Mouse (Mus musculus): ENCODE measurements around the gene Cdc20b. TPM values are rescaled to one million over a fixed set of nuclear protein-coding genes. Genes with fewer than 3 reads are reported as not detected.

The Cdc20b gene
- polyA plus RNA-seq, 1 experiment: not detected

GRCm38 (mm10) chr13:113087226-113088017 is 52.5 kb downstream of the Cdc20b start:
- no peak overlapping the region for H3K4me3 ChIP-seq (replicated peaks)
- H3K4me1 ChIP-seq: no peaks in the 10 kb centered on the region
- TF ChIP-seq FLI1 (IDR thresholded peaks at IDR 0.05; ENCODE audit: low read length): no peak
- no peak for TF ChIP-seq GATA1 (IDR thresholded peaks at IDR 0.05; ENCODE audit: borderline replicate concordance, low read length)
- no peaks in the 10 kb centered on the region for H3K36me3 ChIP-seq (replicated peaks; ENCODE audit: low read length)
- H3K9me3 ChIP-seq: no peaks in the 10 kb centered on the region
- H3K27me3 ChIP-seq (replicated peaks): peaks cover 6% of the 10 kb centered on the region

- Histone ChIP-seq H3K4me1 (no peaks in the 10 kb centered on the region), H3K9me3 (no peaks in the 10 kb centered on the region), H3K36me3 (replicated peaks; ENCODE audit: low read length) (no peaks in the 10 kb centered on the region), H3K27me3 (replicated peaks) (peaks cover 4% of the 10 kb centered on the region), H3K4me3 (replicated peaks) (no peak overlapping the region)
- no peak for TF ChIP-seq GATA1 (IDR thresholded peaks at IDR 0.05; ENCODE audit: borderline replicate concordance, low read length)
- TF ChIP-seq FLI1 (IDR thresholded peaks at IDR 0.05; ENCODE audit: low read length): no peak
These were observed 55.6 kb downstream of the Cdc20b start for GRCm38 (mm10) chr13:113090489-113090888.

- no peak for TF ChIP-seq GATA1 (IDR thresholded peaks at IDR 0.05; ENCODE audit: borderline replicate concordance, low read length)
- Histone ChIP-seq H3K36me3 (replicated peaks; ENCODE audit: low read length) (no peaks in the 10 kb centered on the region), H3K4me1 (no peaks in the 10 kb centered on the region), H3K4me3 (replicated peaks) (no peak overlapping the region), H3K27me3 (replicated peaks) (peaks cover 3% of the 10 kb centered on the region), H3K9me3 (no peaks in the 10 kb centered on the region)
These were observed 59.7 kb downstream of the Cdc20b start for GRCm38 (mm10) chr13:113094618-113095017.

- no peaks in the 10 kb centered on the region for H3K9me3 ChIP-seq
These were observed 62.1 kb downstream of the Cdc20b start for GRCm38 (mm10) chr13:113097011-113097410.

GRCm38 (mm10) chr13:113098406-113098805 is 63.5 kb downstream of the Cdc20b start:
- Histone ChIP-seq H3K9me3 (no peaks in the 10 kb centered on the region), H3K36me3 (replicated peaks; ENCODE audit: low read length) (no peaks in the 10 kb centered on the region), H3K27me3 (replicated peaks) (no peaks in the 10 kb centered on the region), H3K4me3 (replicated peaks) (no peak overlapping the region), H3K4me1 (no peaks in the 10 kb centered on the region)
- TF ChIP-seq GATA1 (IDR thresholded peaks at IDR 0.05; ENCODE audit: borderline replicate concordance, low read length): no peak
- TF ChIP-seq FLI1 (IDR thresholded peaks at IDR 0.05; ENCODE audit: low read length): no peak

More at GRCm38 (mm10) chr13:113097011-113097410, 62.1 kb downstream of the Cdc20b start:
- TF ChIP-seq GATA1 (IDR thresholded peaks at IDR 0.05; ENCODE audit: borderline replicate concordance, low read length) (no peak), FLI1 (IDR thresholded peaks at IDR 0.05; ENCODE audit: low read length) (no peak)
- Histone ChIP-seq H3K4me3 (replicated peaks) (no peak overlapping the region), H3K36me3 (replicated peaks; ENCODE audit: low read length) (no peaks in the 10 kb centered on the region), H3K4me1 (no peaks in the 10 kb centered on the region), H3K27me3 (replicated peaks) (no peaks in the 10 kb centered on the region)

- H3K9me3 ChIP-seq: no peaks in the 10 kb centered on the region
- H3K27me3 ChIP-seq (replicated peaks): no peaks in the 10 kb centered on the region
- H3K4me1 ChIP-seq: no peaks in the 10 kb centered on the region
- TF ChIP-seq GATA1 (IDR thresholded peaks at IDR 0.05; ENCODE audit: borderline replicate concordance, low read length): no peak
- TF ChIP-seq FLI1 (IDR thresholded peaks at IDR 0.05; ENCODE audit: low read length): no peak
- no peaks in the 10 kb centered on the region for H3K36me3 ChIP-seq (replicated peaks; ENCODE audit: low read length)
- no peak within 1 kb of the TSS for H3K4me3 ChIP-seq (replicated peaks)
These were observed 66.0 kb downstream of the Cdc20b start, which contains the start of gene Gzma for GRCm38 (mm10) chr13:113100879-113101278. Gene Gzma (minus strand): TSS chr13:113100981.

GRCm38 (mm10) chr13:113101804-113102203 is 66.9 kb downstream of the Cdc20b start:
- Histone ChIP-seq H3K9me3 (no peaks in the 10 kb centered on the region), H3K4me1 (no peaks in the 10 kb centered on the region), H3K4me3 (replicated peaks) (no peak overlapping the region), H3K27me3 (replicated peaks) (no peaks in the 10 kb centered on the region), H3K36me3 (replicated peaks; ENCODE audit: low read length) (no peaks in the 10 kb centered on the region)
- TF ChIP-seq FLI1 (IDR thresholded peaks at IDR 0.05; ENCODE audit: low read length) (no peak), GATA1 (IDR thresholded peaks at IDR 0.05; ENCODE audit: borderline replicate concordance, low read length) (no peak)

- TF ChIP-seq FLI1 (IDR thresholded peaks at IDR 0.05; ENCODE audit: low read length) (no peak), GATA1 (IDR thresholded peaks at IDR 0.05; ENCODE audit: borderline replicate concordance, low read length) (no peak)
- no peaks in the 10 kb centered on the region for H3K9me3 ChIP-seq
- no peak overlapping the region for H3K4me3 ChIP-seq (replicated peaks)
- H3K4me1 ChIP-seq: no peaks in the 10 kb centered on the region
- no peaks in the 10 kb centered on the region for H3K27me3 ChIP-seq (replicated peaks)
- H3K36me3 ChIP-seq (replicated peaks; ENCODE audit: low read length): no peaks in the 10 kb centered on the region
These were observed 69.8 kb downstream of the Cdc20b start for GRCm38 (mm10) chr13:113104759-113105158.

- Histone ChIP-seq H3K4me3 (replicated peaks) (no peak overlapping the region), H3K4me1 (no peaks in the 10 kb centered on the region), H3K27me3 (replicated peaks) (no peaks in the 10 kb centered on the region), H3K36me3 (replicated peaks; ENCODE audit: low read length) (no peaks in the 10 kb centered on the region), H3K9me3 (peaks cover 14% of the 10 kb centered on the region)
- TF ChIP-seq GATA1 (IDR thresholded peaks at IDR 0.05; ENCODE audit: borderline replicate concordance, low read length): no peak
- TF ChIP-seq FLI1 (IDR thresholded peaks at IDR 0.05; ENCODE audit: low read length): no peak
These were observed 84.1 kb downstream of the Cdc20b start for GRCm38 (mm10) chr13:113118977-113119376.
